14 mouse cellular contexts compared by ENCODE assay signal in the genomic region with DNA sequence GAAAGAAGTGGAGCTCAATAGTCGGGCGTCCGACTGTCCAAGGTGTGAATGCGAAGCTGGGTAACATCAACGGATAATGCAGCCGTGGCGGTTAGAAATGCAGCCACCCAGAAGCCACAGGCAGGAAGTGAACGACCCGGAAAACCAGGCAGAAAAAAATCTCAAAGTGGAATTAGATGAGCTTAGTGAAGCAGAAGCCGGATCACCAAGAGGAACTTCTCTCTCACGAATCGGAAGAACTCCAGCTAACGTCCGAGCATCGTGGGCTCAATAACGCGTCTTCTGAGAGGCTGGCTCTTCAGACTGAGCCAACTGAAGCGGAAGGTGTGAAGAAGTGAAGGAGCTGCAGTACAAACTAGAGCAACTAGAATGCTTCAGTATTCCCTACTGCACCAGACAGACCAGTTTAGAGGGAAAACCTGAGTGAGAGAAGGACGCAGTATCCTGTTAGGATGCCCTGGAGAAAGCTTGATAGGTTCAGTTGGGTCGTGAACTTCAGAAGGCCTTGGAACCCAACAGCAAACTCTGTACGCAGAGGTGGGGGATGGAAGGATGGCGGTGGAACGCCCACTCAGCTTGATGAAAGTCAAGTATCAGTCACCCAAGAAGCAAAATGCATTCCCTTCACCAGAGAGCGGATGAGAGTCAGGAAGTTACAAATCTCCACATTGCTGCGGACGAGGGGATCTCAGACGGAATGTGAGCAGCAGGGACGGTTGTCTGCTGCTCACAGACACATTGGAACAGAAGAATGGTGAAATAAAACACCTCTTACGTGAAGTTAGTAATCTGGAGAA. TPM values are rescaled to one million over a fixed set of nuclear protein-coding genes. Genes with fewer than 3 reads are reported as not detected.
DNase-seq lines count a peak whose midpoint lies in the region; ATAC-seq and TF ChIP-seq lines count a peak whose summit lies in the region.
"Had no signal": no experiment of that assay in that cellular context is flagged by ENCODE, and none has a peak within 500 bp of the region (broad histone marks: within the 10 kb centered on the region; RNA-seq: fewer than 3 reads in every experiment).

No protein-coding gene starts in this region.

- no peak overlapping the region for H3K4me2 ChIP-seq in lung, embryonic 15.5 days
- no peak overlapping the region for H3K4me2 ChIP-seq in lung, postnatal 0 days (replicated peaks; ENCODE audit: low read depth, low read length)
- H3K4me2 ChIP-seq in liver, embryonic 15.5 days, result peak overlapping the region; percentile 29
- H3K4me2 ChIP-seq in stomach, postnatal 0 days (replicated peaks; ENCODE audit: low read depth), result no peak overlapping the region
- H3K4me2 ChIP-seq: embryonic facial prominence, embryonic 12.5 days; forebrain, embryonic 13.5 days; limb, embryonic 12.5 days had no signal

- 0 out of 2 replicates have a peak, but pooled peaks have one; percentile 14 for ATAC-seq in lung, embryonic 15.5 days (ENCODE audit: borderline replicate concordance, extremely low read depth, low FRiP score, low TSS enrichment)
- ATAC-seq in lung, postnatal 0 days, result no peak
- ATAC-seq in liver, embryonic 15.5 days (ENCODE audit: insufficient read depth), result no peak
- ATAC-seq in stomach, postnatal 0 days (ENCODE audit: low FRiP score, low TSS enrichment), result no peak
- ATAC-seq: forebrain, embryonic 13.5 days had no signal

- H3K9me3 ChIP-seq in lung, embryonic 15.5 days, result no peaks in the 10 kb centered on the region
- H3K9me3 ChIP-seq in lung, postnatal 0 days (ENCODE audit: low read length), result no peaks in the 10 kb centered on the region
- no peaks in the 10 kb centered on the region for H3K9me3 ChIP-seq in liver, embryonic 15.5 days (replicated peaks)
- no peaks in the 10 kb centered on the region for H3K9me3 ChIP-seq in stomach, postnatal 0 days (ENCODE audit: control insufficient read depth, low read length)
- H3K9me3 ChIP-seq: embryonic facial prominence, embryonic 12.5 days; forebrain, embryonic 13.5 days; G1E had no signal

- 74% methylated on average over 29 of the region's 29 CpGs for WGBS in lung, embryonic 15.5 days
- 76% methylated on average over 29 of the region's 29 CpGs for WGBS in lung, postnatal 0 days
- WGBS in liver, embryonic 15.5 days (ENCODE audit: insufficient replicate concordance), result 69% methylated on average over 29 of the region's 29 CpGs
- WGBS in stomach, postnatal 0 days, result 82% methylated on average over 29 of the region's 29 CpGs

- H3K27ac ChIP-seq in lung, embryonic 15.5 days, result no peak overlapping the region
- no peak overlapping the region for H3K27ac ChIP-seq in lung, postnatal 0 days (ENCODE audit: low read length)
- no peak overlapping the region for H3K27ac ChIP-seq in liver, embryonic 15.5 days (replicated peaks)
- H3K27ac ChIP-seq in stomach, postnatal 0 days (replicated peaks), result no peak overlapping the region
- H3K27ac ChIP-seq: embryonic facial prominence, embryonic 12.5 days; forebrain, embryonic 13.5 days; limb, embryonic 12.5 days had no signal

- DNase-seq in lung, postnatal 0 days (ENCODE audit: low spot score), result no peak
- peak; percentile 25 for DNase-seq in R1 (ENCODE audit: low read depth, low spot score)
- peak; percentile 52 to 61 for DNase-seq in thymus, postnatal 36 days
- no peak for DNase-seq in stomach, postnatal 0 days (ENCODE audit: low spot score)
- no peak for DNase-seq in kidney, postnatal 36 days
- DNase-seq: cerebellum, postnatal 14 days; gastrocnemius, postnatal 14 days; layer of hippocampus, postnatal 36 days had no signal

- H3K36me3 ChIP-seq in lung, embryonic 15.5 days, result no peaks in the 10 kb centered on the region
- H3K36me3 ChIP-seq in lung, postnatal 0 days (ENCODE audit: insufficient read depth, low read length), result no peaks in the 10 kb centered on the region
- no peaks in the 10 kb centered on the region for H3K36me3 ChIP-seq in liver, embryonic 15.5 days (replicated peaks)
- no peaks in the 10 kb centered on the region for H3K36me3 ChIP-seq in stomach, postnatal 0 days (ENCODE audit: control insufficient read depth, insufficient read depth, low read length)
- H3K36me3 ChIP-seq: embryonic facial prominence, embryonic 12.5 days; G1E; limb, embryonic 12.5 days had no signal

- H3K27me3 ChIP-seq in lung, embryonic 15.5 days, result no peaks in the 10 kb centered on the region
- no peaks in the 10 kb centered on the region for H3K27me3 ChIP-seq in lung, postnatal 0 days (replicated peaks; ENCODE audit: insufficient read depth, low read length)
- no peaks in the 10 kb centered on the region for H3K27me3 ChIP-seq in liver, embryonic 15.5 days
- no peaks in the 10 kb centered on the region for H3K27me3 ChIP-seq in stomach, postnatal 0 days (ENCODE audit: control insufficient read depth, insufficient read depth, low read length)
- H3K27me3 ChIP-seq: embryonic facial prominence, embryonic 12.5 days; forebrain, embryonic 13.5 days; limb, embryonic 12.5 days had no signal

- no peak for TF ChIP-seq EP300 in lung, postnatal 0 days (IDR thresholded peaks at IDR 0.05)
- no peak for TF ChIP-seq EP300 in stomach, postnatal 0 days (optimal IDR thresholded peaks at IDR 0.05)

- no peak overlapping the region for H3K4me3 ChIP-seq in lung, embryonic 15.5 days
- H3K4me3 ChIP-seq in lung, postnatal 0 days (ENCODE audit: low read depth, low read length), result no peak overlapping the region
- H3K4me3 ChIP-seq in liver, embryonic 15.5 days (replicated peaks), result no peak overlapping the region; the same call in 1 of the 2 replicates
- H3K4me3 ChIP-seq in stomach, postnatal 0 days (ENCODE audit: low read depth, low read length), result no peak overlapping the region
- H3K4me3 ChIP-seq: embryonic facial prominence, embryonic 12.5 days; forebrain, embryonic 13.5 days; limb, embryonic 12.5 days had no signal

- no peak for TF ChIP-seq CTCF in lung, postnatal 0 days (IDR thresholded peaks at IDR 0.05)
- no peak for TF ChIP-seq CTCF in stomach, postnatal 0 days (IDR thresholded peaks at IDR 0.05; ENCODE audit: low read depth)

- no peak overlapping the region for H3K9ac ChIP-seq in lung, embryonic 15.5 days
- no peak overlapping the region for H3K9ac ChIP-seq in lung, postnatal 0 days (replicated peaks; ENCODE audit: low read depth)
- no peak overlapping the region for H3K9ac ChIP-seq in liver, embryonic 15.5 days
- no peak overlapping the region for H3K9ac ChIP-seq in stomach, postnatal 0 days (ENCODE audit: low read length)
- H3K9ac ChIP-seq: embryonic facial prominence, embryonic 12.5 days; forebrain, embryonic 13.5 days; limb, embryonic 12.5 days had no signal

- H3K4me1 ChIP-seq in lung, embryonic 15.5 days, result no peaks in the 10 kb centered on the region
- no peaks in the 10 kb centered on the region for H3K4me1 ChIP-seq in lung, postnatal 0 days (ENCODE audit: insufficient read depth, low read depth, low read length)
- H3K4me1 ChIP-seq in liver, embryonic 15.5 days (replicated peaks), result peaks cover 3% of the 10 kb centered on the region; the same call in 1 of the 2 replicates
- H3K4me1 ChIP-seq in stomach, postnatal 0 days (replicated peaks; ENCODE audit: control insufficient read depth, insufficient read depth), result no peaks in the 10 kb centered on the region
- H3K4me1 ChIP-seq: embryonic facial prominence, embryonic 12.5 days; forebrain, embryonic 13.5 days; limb, embryonic 12.5 days had no signal

RNA-seq across cellular contexts. Expression of gene Osbpl8, which starts 8.0 kb away (rescaled TPM):
- polyA plus RNA-seq in lung, embryonic 15.5 days (2015; fragmentation: Nextera tagmentation; extraction: Ambion mirVana), result 9.5 and 10.5 TPM in 2 replicates
- polyA plus RNA-seq in lung, postnatal 0 days (2015; fragmentation: Nextera tagmentation; extraction: Ambion mirVana), result 12.9 and 14.4 TPM in 2 replicates
- 10.0 and 10.2 TPM in 2 replicates for polyA plus RNA-seq in liver, embryonic 15.5 days (2015; fragmentation: Nextera tagmentation; extraction: Ambion mirVana)
- polyA plus RNA-seq in stomach, postnatal 0 days (2015; fragmentation: Nextera tagmentation; extraction: Ambion mirVana), result 4.5 and 5.1 TPM in 2 replicates

Comparison
In these comparisons a context has a peak if more than half of its experiments do, and no peak if none do; other contexts are left out.
1. DNase-seq: peak in R1 (single experiment) and thymus, postnatal 36 days (2 of 2); none in lung, postnatal 0 days (single experiment), stomach, postnatal 0 days (single experiment) and kidney, postnatal 36 days (0 of 2).